Mouse (Mus musculus): ENCODE measurements around the gene Yipf7. TPM values are rescaled to one million over a fixed set of nuclear protein-coding genes. Genes with fewer than 3 reads are reported as not detected.
A peak's percentile ranks its signal among the peaks of the same experiment; 100 is the strongest.

Yipf7 gene
- polyA plus RNA-seq (2016; fragmentation: Nextera tagmentation; extraction: Ambion mirVana): not detected in 2 replicates

GRCm38 (mm10) chr5:69542489-69542888 lies at the start of gene Yipf7:
TSS of gene Yipf7 (minus strand) at chr5:69542648.
- 89% methylated on average over 4 of the region's 4 CpGs for WGBS
- Histone ChIP-seq H3K36me3 (replicated peaks) (no peaks in the 10 kb centered on the region), H3K27ac (no peak within 1 kb of the TSS), H3K27me3 (ENCODE audit: poor library complexity, severe bottlenecking) (no peaks in the 10 kb centered on the region), H3K4me3 (no peak within 1 kb of the TSS), H3K4me1 (no peaks in the 10 kb centered on the region), H3K9me3 (no peaks in the 10 kb centered on the region)
- DNase-seq (ENCODE audit: extremely low spot score, low spot score): no peak

- Histone ChIP-seq H3K27me3 (ENCODE audit: poor library complexity, severe bottlenecking) (no peaks in the 10 kb centered on the region), H3K4me1 (peaks cover 8% of the 10 kb centered on the region), H3K36me3 (replicated peaks) (peaks cover 8% of the 10 kb centered on the region), H3K4me3 (peak within 1 kb of the TSS; percentile 78), H3K9me3 (no peaks in the 10 kb centered on the region), H3K27ac (peak within 1 kb of the TSS; percentile 93)
- WGBS: 5% methylated on average over 42 of the region's 42 CpGs
- DNase-seq (ENCODE audit: extremely low spot score, low spot score): peak; percentile 88
Measured at GRCm38 (mm10) chr5:69591640-69592461, 49.4 kb upstream of the Yipf7 start, which contains the start of gene Gnpda2. TSS of gene Gnpda2 (minus strand) at chr5:69592340.

- peak; percentile 21 for DNase-seq (ENCODE audit: extremely low spot score, low spot score)
- H3K4me1 ChIP-seq: peaks cover 10% of the 10 kb centered on the region
- H3K36me3 ChIP-seq (replicated peaks): peaks cover 35% of the 10 kb centered on the region
- peak overlapping the region; percentile 98 for H3K27ac ChIP-seq
- H3K9me3 ChIP-seq: no peaks in the 10 kb centered on the region
- no peaks in the 10 kb centered on the region for H3K27me3 ChIP-seq (ENCODE audit: poor library complexity, severe bottlenecking)
- H3K4me3 ChIP-seq: peak overlapping the region; percentile 90
- 13% methylated on average over 16 of the region's 16 CpGs for WGBS
Measured at GRCm38 (mm10) chr5:69557404-69557935, 15.0 kb upstream of the Yipf7 start.

DNA sequence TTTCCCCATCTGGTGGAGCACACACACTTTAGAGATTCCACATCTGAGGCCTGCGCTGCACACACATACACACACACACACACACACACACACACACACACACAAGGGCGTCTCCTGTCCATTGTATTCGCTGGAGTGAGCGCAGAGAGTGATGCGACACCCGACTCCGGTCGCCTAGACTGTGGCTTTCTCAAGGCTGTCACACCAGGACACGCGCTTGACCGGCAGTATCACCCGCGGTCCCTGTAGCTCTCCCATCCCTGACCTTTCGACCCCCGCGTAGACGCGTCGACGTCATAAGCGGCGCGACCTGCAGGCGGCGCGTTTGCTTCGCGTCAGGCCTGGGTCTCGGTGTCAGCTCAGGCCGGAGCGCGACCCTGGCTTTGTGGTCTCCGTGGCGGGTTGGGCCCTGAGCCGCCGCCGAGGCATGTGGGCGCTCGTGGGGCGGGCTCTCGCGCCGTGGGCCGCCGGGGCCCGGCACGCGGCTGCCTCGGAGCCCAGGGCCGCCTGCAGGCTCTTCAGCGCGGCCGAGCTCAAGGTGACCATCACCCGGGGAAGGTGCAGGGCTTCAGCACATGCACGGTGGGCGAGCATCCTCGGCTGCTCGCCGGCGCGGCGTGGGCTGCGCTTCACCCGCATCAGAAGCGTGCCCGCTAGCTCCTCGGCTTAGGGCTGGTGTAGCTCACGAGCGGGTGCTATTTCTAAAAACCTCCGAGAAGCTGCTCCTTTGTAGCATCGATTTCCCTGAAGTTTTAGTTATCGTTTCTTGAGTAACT lies 14.4 kb upstream of the Yipf7 start, which contains the start of gene Guf1:
TSS of gene Guf1 (plus strand) at position 296 of the 776 bp plus-strand sequence.
- peaks cover 10% of the 10 kb centered on the region for H3K4me1 ChIP-seq
- H3K36me3 ChIP-seq (replicated peaks): peaks cover 31% of the 10 kb centered on the region
- DNase-seq (ENCODE audit: extremely low spot score, low spot score): peak; percentile 90
- 1% methylated on average over 72 of the region's 72 CpGs for WGBS
- H3K9me3 ChIP-seq: no peaks in the 10 kb centered on the region
- peak within 1 kb of the TSS; percentile 90 for H3K4me3 ChIP-seq
- no peaks in the 10 kb centered on the region for H3K27me3 ChIP-seq (ENCODE audit: poor library complexity, severe bottlenecking)
- H3K27ac ChIP-seq: peak within 1 kb of the TSS; percentile 98

- 92% methylated on average over 1 of the region's 1 CpGs for WGBS
- no peaks in the 10 kb centered on the region for H3K4me1 ChIP-seq
- no peak overlapping the region for H3K4me3 ChIP-seq
- no peaks in the 10 kb centered on the region for H3K9me3 ChIP-seq
- no peaks in the 10 kb centered on the region for H3K27me3 ChIP-seq (ENCODE audit: poor library complexity, severe bottlenecking)
- H3K27ac ChIP-seq: no peak overlapping the region
- H3K36me3 ChIP-seq (replicated peaks): no peaks in the 10 kb centered on the region
- no peak for DNase-seq (ENCODE audit: extremely low spot score, low spot score)
Measured at GRCm38 (mm10) chr5:69541680-69542079, 768 bp downstream of the Yipf7 start.

DNA sequence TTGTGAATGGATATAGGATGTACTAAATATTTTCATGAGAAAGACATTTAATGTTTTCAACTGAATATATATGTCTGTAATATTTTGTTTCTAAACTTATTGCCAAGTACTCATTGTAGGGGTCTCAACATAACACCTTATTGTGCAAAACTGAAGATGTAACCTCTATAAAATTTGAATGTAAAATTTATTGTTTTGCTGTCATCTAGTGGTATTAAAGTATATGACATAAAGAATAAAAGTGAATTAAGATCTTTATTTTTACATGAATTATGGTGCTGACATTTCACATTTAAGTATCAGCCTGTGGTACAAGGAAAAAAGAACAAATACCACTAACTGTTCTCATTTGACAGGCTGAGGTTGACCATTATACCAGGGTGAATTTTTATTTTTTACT lies 18.5 kb downstream of the Yipf7 start:
- no peak overlapping the region for H3K27ac ChIP-seq
- no peak overlapping the region for H3K4me3 ChIP-seq
- H3K36me3 ChIP-seq (replicated peaks): no peaks in the 10 kb centered on the region
- H3K9me3 ChIP-seq: no peaks in the 10 kb centered on the region
- DNase-seq (ENCODE audit: extremely low spot score, low spot score): no peak
- no peaks in the 10 kb centered on the region for H3K4me1 ChIP-seq
- H3K27me3 ChIP-seq (ENCODE audit: poor library complexity, severe bottlenecking): no peaks in the 10 kb centered on the region

- WGBS: 78% methylated on average over 5 of the region's 5 CpGs
Measured at GRCm38 (mm10) chr5:69522064-69522463, 20.4 kb downstream of the Yipf7 start.

GRCm38 (mm10) chr5:69520661-69521278 lies 21.7 kb downstream of the Yipf7 start:
- DNase-seq (ENCODE audit: extremely low spot score, low spot score): peak; percentile 19
- H3K36me3 ChIP-seq (replicated peaks): no peaks in the 10 kb centered on the region
- H3K4me1 ChIP-seq: no peaks in the 10 kb centered on the region
- no peak overlapping the region for H3K27ac ChIP-seq
- 43% methylated on average over 7 of the region's 7 CpGs for WGBS
- no peaks in the 10 kb centered on the region for H3K27me3 ChIP-seq (ENCODE audit: poor library complexity, severe bottlenecking)
- no peaks in the 10 kb centered on the region for H3K9me3 ChIP-seq
- no peak overlapping the region for H3K4me3 ChIP-seq

More at GRCm38 (mm10) chr5:69522064-69522463, 20.4 kb downstream of the Yipf7 start:
- Histone ChIP-seq H3K4me1 (no peaks in the 10 kb centered on the region), H3K27ac (no peak overlapping the region), H3K4me3 (no peak overlapping the region), H3K36me3 (replicated peaks) (no peaks in the 10 kb centered on the region), H3K9me3 (no peaks in the 10 kb centered on the region), H3K27me3 (ENCODE audit: poor library complexity, severe bottlenecking) (no peaks in the 10 kb centered on the region)
- no peak for DNase-seq (ENCODE audit: extremely low spot score, low spot score)

GRCm38 (mm10) chr5:69512203-69512602 lies 30.2 kb downstream of the Yipf7 start:
- Histone ChIP-seq H3K4me3 (no peak overlapping the region), H3K27ac (no peak overlapping the region), H3K27me3 (ENCODE audit: poor library complexity, severe bottlenecking) (no peaks in the 10 kb centered on the region), H3K9me3 (no peaks in the 10 kb centered on the region), H3K36me3 (replicated peaks) (no peaks in the 10 kb centered on the region), H3K4me1 (no peaks in the 10 kb centered on the region)
- 79% methylated on average over 4 of the region's 4 CpGs for WGBS
- DNase-seq (ENCODE audit: extremely low spot score, low spot score): no peak

DNA sequence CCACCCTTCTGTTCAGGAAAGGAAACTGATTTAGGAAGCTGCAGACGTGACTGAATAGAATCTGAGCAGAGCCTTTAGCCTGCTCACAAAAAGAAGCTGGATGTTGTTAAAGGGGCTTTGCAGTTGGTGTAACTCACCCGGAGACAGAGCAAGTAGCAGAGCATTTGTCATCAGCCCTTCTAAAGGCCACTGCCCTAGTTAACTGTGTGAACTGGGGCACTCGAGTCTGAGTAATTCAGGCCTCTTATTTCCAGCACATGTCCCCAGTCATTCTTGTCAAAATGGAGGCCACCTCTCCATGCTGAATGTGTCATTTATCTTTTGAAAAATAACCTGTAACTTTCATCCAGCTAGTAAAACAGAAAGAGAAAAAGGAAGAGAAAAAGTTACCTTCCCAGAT lies 30.8 kb downstream of the Yipf7 start:
- 61% methylated on average over 3 of the region's 3 CpGs for WGBS
- H3K4me1 ChIP-seq: no peaks in the 10 kb centered on the region
- no peak for DNase-seq (ENCODE audit: extremely low spot score, low spot score)
- no peaks in the 10 kb centered on the region for H3K9me3 ChIP-seq
- H3K27ac ChIP-seq: no peak overlapping the region
- no peaks in the 10 kb centered on the region for H3K36me3 ChIP-seq (replicated peaks)
- no peak overlapping the region for H3K4me3 ChIP-seq
- H3K27me3 ChIP-seq (ENCODE audit: poor library complexity, severe bottlenecking): no peaks in the 10 kb centered on the region

DNA sequence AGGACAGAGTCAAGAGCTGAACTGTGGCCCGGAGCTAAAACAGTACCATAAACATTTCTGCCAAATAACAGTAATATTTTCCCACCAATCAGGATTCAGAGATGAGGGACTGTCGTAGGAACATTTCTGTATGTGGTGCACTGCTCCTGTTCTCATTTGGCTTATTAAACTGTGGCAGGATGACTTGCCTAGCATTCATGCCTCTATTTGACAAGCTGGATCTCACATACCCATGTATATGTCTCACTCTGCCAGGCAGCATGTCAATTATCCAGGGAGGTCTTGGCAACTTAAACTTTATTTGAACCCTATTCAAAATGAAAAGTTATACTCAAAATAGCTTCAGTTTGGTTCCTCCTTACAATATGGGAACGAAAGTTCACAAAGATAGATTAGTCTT lies 35.4 kb downstream of the Yipf7 start:
- Histone ChIP-seq H3K27ac (no peak overlapping the region), H3K4me1 (no peaks in the 10 kb centered on the region), H3K9me3 (no peaks in the 10 kb centered on the region), H3K4me3 (no peak overlapping the region), H3K36me3 (replicated peaks) (no peaks in the 10 kb centered on the region), H3K27me3 (ENCODE audit: poor library complexity, severe bottlenecking) (no peaks in the 10 kb centered on the region)
- DNase-seq (ENCODE audit: extremely low spot score, low spot score): no peak
- WGBS: 85% methylated on average over 3 of the region's 3 CpGs

DNA sequence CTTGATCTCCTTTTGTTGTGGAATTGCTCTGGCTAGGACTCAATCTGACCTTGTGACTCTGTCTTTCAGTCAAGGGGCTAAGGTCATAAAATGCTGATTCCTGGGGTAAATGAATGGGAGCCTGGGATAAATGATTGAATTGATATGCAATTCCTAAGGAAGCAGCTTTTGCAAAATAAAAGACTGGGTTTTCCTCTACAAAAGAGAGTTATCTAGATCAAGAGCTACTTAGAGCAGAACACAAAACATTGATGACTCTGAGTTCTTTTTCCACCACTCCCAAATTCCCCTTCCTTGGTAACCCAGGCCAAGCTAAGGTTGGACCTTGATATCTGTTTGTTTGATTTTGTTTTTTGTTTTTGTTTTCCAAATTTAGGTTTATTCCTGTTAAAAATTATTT lies 53.4 kb downstream of the Yipf7 start:
- H3K9me3 ChIP-seq: no peaks in the 10 kb centered on the region
- H3K4me1 ChIP-seq: no peaks in the 10 kb centered on the region
- H3K27ac ChIP-seq: no peak overlapping the region
- no peak overlapping the region for H3K4me3 ChIP-seq
- H3K36me3 ChIP-seq (replicated peaks): no peaks in the 10 kb centered on the region
- no peak for DNase-seq (ENCODE audit: extremely low spot score, low spot score)
- no peaks in the 10 kb centered on the region for H3K27me3 ChIP-seq (ENCODE audit: poor library complexity, severe bottlenecking)

Data from forebrain, embryonic 10.5 days (tissue).